Mouse (Mus musculus) spleen, adult 2 months (tissue): ENCODE measurements around the gene Ppp1r1b.

Source experiments
- CTCF ChIP-seq: fragments of 200-500 bp; IDR thresholded peaks from 2 replicates; pipeline ENCODE4 v1.5.1; 2011; ENCODE audit warnings: mild to moderate bottlenecking, inconsistent platforms; ENCODE audit not compliant: insufficient read depth, insufficient read length, insufficient replicate concordance; ENCODE audit errors: extremely low read depth
- POLR2A ChIP-seq: fragments of 200-500 bp; IDR thresholded peaks from 2 replicates; pipeline ENCODE4 v1.6.1; 2011; ENCODE audit warnings: low read depth, low read length, inconsistent platforms

- TF ChIP-seq CTCF: no peak
- TF ChIP-seq POLR2A: no peak
Measured at GRCm38 (mm10) chr11:98313790-98314323, 34.3 kb upstream of the Ppp1r1b start.
